ENCODE assay signal across 8 mouse cellular contexts in genomic region chr9:75626308-75626604, GRCm38 (mm10). TPM values are rescaled to one million over a fixed set of nuclear protein-coding genes. Genes with fewer than 3 reads are reported as not detected.
DNase-seq lines count a peak whose midpoint lies in the region; ATAC-seq and TF ChIP-seq lines count a peak whose summit lies in the region.

No protein-coding gene starts in this region.

- peak overlapping the region; percentile 91 for H3K4me2 ChIP-seq in forebrain, postnatal 0 days (ENCODE audit: low read depth)
- H3K4me2 ChIP-seq in liver, postnatal 0 days (ENCODE audit: low read depth, low read length), result peak overlapping the region; percentile 89

- no peak for TF ChIP-seq POLR2A in kidney, adult 2 months (IDR thresholded peaks at IDR 0.05; ENCODE audit: low read depth, low read length)

- 2% methylated on average over 14 of the region's 14 CpGs for WGBS in kidney, adult 2 months
- under 1% methylated on average over 14 of the region's 14 CpGs for WGBS in forebrain, postnatal 0 days
- 1% methylated on average over 14 of the region's 14 CpGs for WGBS in liver, postnatal 0 days (ENCODE audit: insufficient replicate concordance)

- H3K36me3 ChIP-seq in kidney, adult 2 months (ENCODE audit: control insufficient read depth, insufficient read depth, low read length), result no peaks in the 10 kb centered on the region
- H3K36me3 ChIP-seq in ES-E14 (ENCODE audit: control insufficient read depth, insufficient read depth, low read length, poor library complexity, severe bottlenecking), result no peaks in the 10 kb centered on the region
- H3K36me3 ChIP-seq in forebrain, postnatal 0 days (ENCODE audit: insufficient read depth), result no peaks in the 10 kb centered on the region
- H3K36me3 ChIP-seq in liver, postnatal 0 days (replicated peaks; ENCODE audit: insufficient read depth, low read length), result no peaks in the 10 kb centered on the region

- H3K9me3 ChIP-seq in ES-E14 (ENCODE audit: control insufficient read depth, insufficient read depth, low read depth, low read length), result no peaks in the 10 kb centered on the region
- no peaks in the 10 kb centered on the region for H3K9me3 ChIP-seq in forebrain, postnatal 0 days (ENCODE audit: low read length)
- H3K9me3 ChIP-seq in liver, postnatal 0 days (ENCODE audit: low read length), result no peaks in the 10 kb centered on the region

- intact Hi-C loops in gastrocnemius, postnatal 14 days (cut with DNase I; ENCODE audit: low total_unique reads), result no loop called here

- no peaks in the 10 kb centered on the region for H3K4me1 ChIP-seq in kidney, adult 2 months (ENCODE audit: control insufficient read depth, insufficient read depth, low read length)
- H3K4me1 ChIP-seq in ES-E14 (ENCODE audit: control insufficient read depth in 2 of 2, insufficient read depth in 2 of 2, low read length in 2 of 2, poor library complexity in 1 of 2), result no peaks in the 10 kb centered on the region
- no peaks in the 10 kb centered on the region for H3K4me1 ChIP-seq in forebrain, postnatal 0 days (ENCODE audit: insufficient read depth)
- peaks cover 4% of the 10 kb centered on the region; the same call in 1 of the 2 replicates for H3K4me1 ChIP-seq in liver, postnatal 0 days (ENCODE audit: insufficient read depth)

- H3K27me3 ChIP-seq in kidney, adult 2 months (replicated peaks; ENCODE audit: control insufficient read depth, insufficient read depth, low read length), result no peaks in the 10 kb centered on the region; the same call in 1 of the 2 replicates
- H3K27me3 ChIP-seq in forebrain, postnatal 0 days (ENCODE audit: insufficient read depth, low read length), result no peaks in the 10 kb centered on the region
- peaks cover 25% of the 10 kb centered on the region for H3K27me3 ChIP-seq in liver, postnatal 0 days (ENCODE audit: insufficient read depth, low read length)

- no peak for DNase-seq in kidney, adult 2 months
- no peak for DNase-seq in kidney, adult 9 months
- no peak for DNase-seq in ES-E14 (ENCODE audit: low read depth, low spot score)
- no peak for DNase-seq in forebrain, postnatal 0 days
- DNase-seq in liver, postnatal 0 days, result no peak
- no peak for DNase-seq in ovary, postnatal 14 days (ENCODE audit: low spot score)
- DNase-seq in gastrocnemius, postnatal 14 days, result no peak
- DNase-seq in natural killer cell, adult 2 months (ENCODE audit: low spot score in 2 of 2), result no peak

- in situ Hi-C loops in ES-E14 (cut with MboI; ENCODE audit: low sequenced_read_pairs in 2 of 2, unreplicated experiment in 2 of 2), result no loop called here

- H3K27ac ChIP-seq in kidney, adult 2 months (ENCODE audit: insufficient read depth, low read depth, low read length), result no peak overlapping the region
- no peak overlapping the region for H3K27ac ChIP-seq in ES-E14 (ENCODE audit: insufficient read depth, low read depth, low read length, poor library complexity, severe bottlenecking)
- peak overlapping the region; percentile 96 for H3K27ac ChIP-seq in forebrain, postnatal 0 days (ENCODE audit: low read depth, low read length)
- peak overlapping the region; percentile 60; the same call in 1 of the 2 replicates for H3K27ac ChIP-seq in liver, postnatal 0 days (ENCODE audit: low read depth)

- H3K4me3 ChIP-seq in kidney, adult 2 months (ENCODE audit: insufficient read depth, low read depth, low read length), result peak overlapping the region; percentile 61
- peak overlapping the region; percentile 82 to 89 for H3K4me3 ChIP-seq in ES-E14 (ENCODE audit: insufficient read depth in 1 of 2, low read depth in 1 of 2, low read length in 2 of 2, poor library complexity in 1 of 2, severe bottlenecking in 1 of 2)
- H3K4me3 ChIP-seq in forebrain, postnatal 0 days (ENCODE audit: low read depth, low read length), result peak overlapping the region; percentile 85
- H3K4me3 ChIP-seq in liver, postnatal 0 days (ENCODE audit: low read depth, low read length), result peak overlapping the region; percentile 60

- TF ChIP-seq CTCF in kidney, adult 2 months (conservative IDR thresholded peaks at IDR 0.05; ENCODE audit: insufficient read depth, insufficient read length, low read depth, low read length), result no peak
- TF ChIP-seq CTCF in forebrain, postnatal 0 days (IDR thresholded peaks at IDR 0.05; ENCODE audit: low read depth), result no peak
- TF ChIP-seq CTCF in liver, postnatal 0 days (IDR thresholded peaks at IDR 0.05; ENCODE audit: low read depth), result no peak

- no peak for TF ChIP-seq EP300 in liver, postnatal 0 days (IDR thresholded peaks at IDR 0.05; ENCODE audit: low read depth)

- H3K9ac ChIP-seq in ES-E14 (ENCODE audit: insufficient read depth, low read depth, low read length, poor library complexity, severe bottlenecking), result peak overlapping the region; percentile 91
- H3K9ac ChIP-seq in forebrain, postnatal 0 days, result peak overlapping the region; percentile 97
- H3K9ac ChIP-seq in liver, postnatal 0 days (replicated peaks), result peak overlapping the region; percentile 57

- no peak for ATAC-seq in forebrain, postnatal 0 days
- ATAC-seq in liver, postnatal 0 days, result peak; percentile 87

TF ChIP-seq in ES-E14, 5 proteins besides CTCF, POLR2A, EP300 and RAD21:
- TF ChIP-seq ZNF384 (IDR thresholded peaks at IDR 0.05; ENCODE audit: low read depth, low read length) (no peak), CHD2 (IDR thresholded peaks at IDR 0.05; ENCODE audit: low read depth, low read length) (no peak), HCFC1 (IDR thresholded peaks at IDR 0.05; ENCODE audit: borderline replicate concordance, insufficient read depth, low read length) (no peak), ZC3H11A (IDR thresholded peaks at IDR 0.05; ENCODE audit: borderline replicate concordance, low read depth, low read length) (no peak)

RNA-seq across cellular contexts. Expression of gene Lysmd2, which starts 0.7 kb away (rescaled TPM):
- 2.5 and 3.4 TPM in 2 replicates for polyA plus RNA-seq in kidney, adult 2 months (2012; rRNA removed)
- total RNA-seq in ES-E14 (2012; rRNA removed), result 4.2 and 6.3 TPM in 2 replicates
- total RNA-seq in forebrain, postnatal 0 days (2014; rRNA removed), result 36.2 and 44.7 TPM in 2 replicates
- polyA plus RNA-seq in forebrain, postnatal 0 days (2015; fragmentation: Nextera tagmentation; extraction: Ambion mirVana), result 39.5 and 40.8 TPM in 2 replicates
- 3.9 TPM in 2 replicates for polyA plus RNA-seq in liver, postnatal 0 days (2015; fragmentation: Nextera tagmentation; extraction: Ambion mirVana)
- 1 to 10 TPM; 5.9 to 8.7 TPM for total RNA-seq in gastrocnemius, postnatal 14 days (2021)

RNA-seq across cellular contexts. Expression of gene Tmod2, which starts 15.1 kb away (rescaled TPM):
- polyA plus RNA-seq in kidney, adult 2 months (2012; rRNA removed), result 0.27 and 0.38 TPM in 2 replicates
- total RNA-seq in ES-E14 (2012; rRNA removed), result 6.1 and 6.3 TPM in 2 replicates
- total RNA-seq in forebrain, postnatal 0 days (2014; rRNA removed), result 164 and 185 TPM in 2 replicates
- polyA plus RNA-seq in forebrain, postnatal 0 days (2015; fragmentation: Nextera tagmentation; extraction: Ambion mirVana), result 224 and 406 TPM in 2 replicates
- 0.05 and 0.25 TPM in 2 replicates for polyA plus RNA-seq in liver, postnatal 0 days (2015; fragmentation: Nextera tagmentation; extraction: Ambion mirVana)
- total RNA-seq in gastrocnemius, postnatal 14 days (2021), result 1 to 10 TPM; 7.2 to 8.9 TPM

RNA-seq across cellular contexts. Expression of gene Scg3, which starts 57.6 kb away (rescaled TPM):
- 0.35 and 1.2 TPM in 2 replicates for polyA plus RNA-seq in kidney, adult 2 months (2012; rRNA removed)
- 0.48 and 0.76 TPM in 2 replicates for total RNA-seq in ES-E14 (2012; rRNA removed)
- total RNA-seq in forebrain, postnatal 0 days (2014; rRNA removed), result 145 and 172 TPM in 2 replicates
- 116 and 137 TPM in 2 replicates for polyA plus RNA-seq in forebrain, postnatal 0 days (2015; fragmentation: Nextera tagmentation; extraction: Ambion mirVana)
- not detected in 2 replicates for polyA plus RNA-seq in liver, postnatal 0 days (2015; fragmentation: Nextera tagmentation; extraction: Ambion mirVana)
- 1 to 10 TPM; 3.3 TPM for total RNA-seq in gastrocnemius, postnatal 14 days (2021)

Comparison
In these comparisons a context has a peak if more than half of its experiments do, and no peak if none do; other contexts are left out.
1. H3K27ac ChIP-seq: peak in forebrain, postnatal 0 days (single experiment) and liver, postnatal 0 days (single experiment); none in kidney, adult 2 months (single experiment) and ES-E14 (single experiment).
2. RNA of gene Tmod2, which starts 15.1 kb away (total RNA-seq): 164 to 185 TPM in forebrain, postnatal 0 days; 7.2 to 8.9 TPM in gastrocnemius, postnatal 14 days and 6.1 to 6.3 TPM in ES-E14; every median in the first group is over 10 times any median in the second.
3. RNA of gene Scg3, which starts 57.6 kb away (total RNA-seq): 145 to 172 TPM in forebrain, postnatal 0 days; 3.3 TPM in gastrocnemius, postnatal 14 days and 0.48 to 0.76 TPM in ES-E14; every median in the first group is over 10 times any median in the second.
4. Peak in every context shown above with its lines, with median percentiles within 50 percentile points of each other: H3K4me3 ChIP-seq and H3K9ac ChIP-seq.